7 mouse cellular contexts compared by ENCODE assay signal in genomic region chr7:44311713-44312304, GRCm38 (mm10). TPM values are rescaled to one million over a fixed set of nuclear protein-coding genes. Genes with fewer than 3 reads are reported as not detected.
DNase-seq lines count a peak whose midpoint lies in the region; ATAC-seq and TF ChIP-seq lines count a peak whose summit lies in the region.

No protein-coding gene starts in this region.

- ATAC-seq in neural tube, embryonic 11.5 days (ENCODE audit: insufficient read depth, low FRiP score, low TSS enrichment) = no peak
- ATAC-seq in forebrain, embryonic 16.5 days = 0 out of 2 replicates have a peak, but pooled peaks have one; percentile 6
- ATAC-seq in limb, embryonic 14.5 days (ENCODE audit: low FRiP score, low read depth) = no peak

- H3K27me3 ChIP-seq in neural tube, embryonic 11.5 days (ENCODE audit: control insufficient read depth, insufficient read depth, low read length) = 0 out of 2 replicates have a peak, but pooled peaks cover 7% of the 10 kb centered on the region
- H3K27me3 ChIP-seq in forebrain, embryonic 16.5 days (replicated peaks; ENCODE audit: control insufficient read depth, insufficient read depth, low read length) = no peaks in the 10 kb centered on the region
- peaks cover 4% of the 10 kb centered on the region for H3K27me3 ChIP-seq in limb, embryonic 14.5 days (ENCODE audit: control insufficient read depth, insufficient read depth, low read length)

- H3K4me1 ChIP-seq in neural tube, embryonic 11.5 days (ENCODE audit: control insufficient read depth, insufficient read depth, low read length) = peaks cover 12% of the 10 kb centered on the region
- peaks cover 19% of the 10 kb centered on the region for H3K4me1 ChIP-seq in forebrain, embryonic 16.5 days (replicated peaks; ENCODE audit: control insufficient read depth, insufficient read depth, low read length)
- peaks cover 27% of the 10 kb centered on the region for H3K4me1 ChIP-seq in limb, embryonic 14.5 days (ENCODE audit: control insufficient read depth, insufficient read depth, low read length)

- no peak for DNase-seq in neural tube, embryonic 11.5 days (ENCODE audit: low spot score)
- DNase-seq in neural tube, embryonic 10.5 days (ENCODE audit: extremely low spot score, low spot score) = no peak
- DNase-seq in limb, embryonic 14.5 days (ENCODE audit: low spot score) = no peak
- peak; percentile 85 to 87 for DNase-seq in spleen, postnatal 36 days (ENCODE audit: low spot score in 2 of 2)
- no peak for DNase-seq in adrenal gland, postnatal 4 days (ENCODE audit: low spot score in 2 of 2)
- no peak for DNase-seq in thymus, postnatal 14 days

- H3K27ac ChIP-seq in neural tube, embryonic 11.5 days (ENCODE audit: low read depth, low read length) = peak overlapping the region; percentile 30; the same call in 1 of the 2 replicates
- H3K27ac ChIP-seq in forebrain, embryonic 16.5 days (ENCODE audit: low read length) = no peak overlapping the region
- no peak overlapping the region for H3K27ac ChIP-seq in limb, embryonic 14.5 days (replicated peaks; ENCODE audit: low read depth, low read length)

- no peaks in the 10 kb centered on the region for H3K9me3 ChIP-seq in neural tube, embryonic 11.5 days (ENCODE audit: control insufficient read depth, low read length)
- H3K9me3 ChIP-seq in forebrain, embryonic 16.5 days (ENCODE audit: control insufficient read depth, low read length) = no peaks in the 10 kb centered on the region
- H3K9me3 ChIP-seq in limb, embryonic 14.5 days (ENCODE audit: control insufficient read depth, low read length) = no peaks in the 10 kb centered on the region

- no peak for TF ChIP-seq POLR2A in limb, embryonic 14.5 days (IDR thresholded peaks at IDR 0.05; ENCODE audit: borderline replicate concordance, extremely low read depth, insufficient read depth, insufficient read length)

- H3K4me3 ChIP-seq in neural tube, embryonic 11.5 days (ENCODE audit: low read depth, low read length) = no peak overlapping the region
- H3K4me3 ChIP-seq in forebrain, embryonic 16.5 days (replicated peaks; ENCODE audit: low read length) = peak overlapping the region; percentile 71
- H3K4me3 ChIP-seq in limb, embryonic 14.5 days (replicated peaks; ENCODE audit: low read length) = 0 out of 2 replicates have a peak overlapping the region, but pooled peaks have one; percentile 2

- WGBS in neural tube, embryonic 11.5 days = 18% methylated on average over 6 of the region's 6 CpGs
- 23% methylated on average over 6 of the region's 6 CpGs for whole genome bisulfite sequencing in forebrain, embryonic 16.5 days
- WGBS in limb, embryonic 14.5 days = 10% methylated on average over 6 of the region's 6 CpGs

- no peak overlapping the region for H3K9ac ChIP-seq in neural tube, embryonic 11.5 days (ENCODE audit: low read length)
- peak overlapping the region; percentile 83 for H3K9ac ChIP-seq in forebrain, embryonic 16.5 days (replicated peaks; ENCODE audit: low read depth, low read length)
- no peak overlapping the region for H3K9ac ChIP-seq in limb, embryonic 14.5 days (ENCODE audit: low read depth, low read length, severe bottlenecking)

- H3K4me2 ChIP-seq in neural tube, embryonic 11.5 days (ENCODE audit: low read depth) = peak overlapping the region; percentile 96; the same call in 1 of the 2 replicates
- H3K4me2 ChIP-seq in forebrain, embryonic 16.5 days (ENCODE audit: low read length) = peak overlapping the region; percentile 87
- peak overlapping the region; percentile 98; the same call in 1 of the 2 replicates for H3K4me2 ChIP-seq in limb, embryonic 14.5 days (replicated peaks; ENCODE audit: low read depth, low read length, severe bottlenecking)

- no peaks in the 10 kb centered on the region for H3K36me3 ChIP-seq in neural tube, embryonic 11.5 days (ENCODE audit: control insufficient read depth, insufficient read depth, low read length)
- peaks cover 9% of the 10 kb centered on the region for H3K36me3 ChIP-seq in forebrain, embryonic 16.5 days (ENCODE audit: control insufficient read depth, insufficient read depth)
- H3K36me3 ChIP-seq in limb, embryonic 14.5 days (ENCODE audit: control insufficient read depth, insufficient read depth, low read length) = no peaks in the 10 kb centered on the region

RNA-seq across cellular contexts. Expression of gene Shank1, which starts 1.8 kb away (rescaled TPM):
- 4.6 and 4.7 TPM in 2 replicates for polyA plus RNA-seq in neural tube, embryonic 11.5 days (2014; fragmentation: Nextera tagmentation; extraction: Ambion mirVana)
- polyA plus RNA-seq in forebrain, embryonic 16.5 days (2015; fragmentation: Nextera tagmentation; extraction: Ambion mirVana) = 20.4 and 26.5 TPM in 2 replicates
- polyA plus RNA-seq in limb, embryonic 14.5 days (2012; rRNA removed) = 13.6 and 18.2 TPM in 2 replicates
- polyA plus RNA-seq in limb, embryonic 14.5 days (2014; fragmentation: Nextera tagmentation; extraction: Ambion mirVana) = 4.0 and 4.3 TPM in 2 replicates
- total RNA-seq in adrenal gland, postnatal 4 days (2021) = 10 to 100 TPM; 12.0 to 16.9 TPM

RNA-seq across cellular contexts. Expression of gene Clec11a, which starts 5.1 kb away (rescaled TPM):
- 1.9 and 2.4 TPM in 2 replicates for polyA plus RNA-seq in neural tube, embryonic 11.5 days (2014; fragmentation: Nextera tagmentation; extraction: Ambion mirVana)
- 3.5 and 4.4 TPM in 2 replicates for polyA plus RNA-seq in forebrain, embryonic 16.5 days (2015; fragmentation: Nextera tagmentation; extraction: Ambion mirVana)
- 21.2 and 22.8 TPM in 2 replicates for polyA plus RNA-seq in limb, embryonic 14.5 days (2012; rRNA removed)
- 12.4 and 15.5 TPM in 2 replicates for polyA plus RNA-seq in limb, embryonic 14.5 days (2014; fragmentation: Nextera tagmentation; extraction: Ambion mirVana)
- 1 to 10 TPM; 6.0 to 7.1 TPM for total RNA-seq in adrenal gland, postnatal 4 days (2021)

RNA-seq across cellular contexts. Expression of gene Gm15517, which starts 50.6 kb away (rescaled TPM):
- not detected in 2 replicates for polyA plus RNA-seq in neural tube, embryonic 11.5 days (2014; fragmentation: Nextera tagmentation; extraction: Ambion mirVana)
- polyA plus RNA-seq in forebrain, embryonic 16.5 days (2015; fragmentation: Nextera tagmentation; extraction: Ambion mirVana) = not detected in 2 replicates
- polyA plus RNA-seq in limb, embryonic 14.5 days (2012; rRNA removed) = not detected in 2 replicates
- polyA plus RNA-seq in limb, embryonic 14.5 days (2014; fragmentation: Nextera tagmentation; extraction: Ambion mirVana) = not detected in 2 replicates
- not detected for total RNA-seq in adrenal gland, postnatal 4 days (2021)

RNA-seq across cellular contexts. Expression of gene Acp4, which starts 54.6 kb away (rescaled TPM):
- not detected in 2 replicates for polyA plus RNA-seq in neural tube, embryonic 11.5 days (2014; fragmentation: Nextera tagmentation; extraction: Ambion mirVana)
- polyA plus RNA-seq in forebrain, embryonic 16.5 days (2015; fragmentation: Nextera tagmentation; extraction: Ambion mirVana) = not detected in 2 replicates
- 0.09 and 0.25 TPM in 2 replicates for polyA plus RNA-seq in limb, embryonic 14.5 days (2012; rRNA removed)
- 0.11 and 0.25 TPM in 2 replicates for polyA plus RNA-seq in limb, embryonic 14.5 days (2014; fragmentation: Nextera tagmentation; extraction: Ambion mirVana)
- not detected for total RNA-seq in adrenal gland, postnatal 4 days (2021)

Comparison
In these comparisons a context has a peak if more than half of its experiments do, and no peak if none do; other contexts are left out.
1. DNase-seq: peak in spleen, postnatal 36 days (2 of 2); none in neural tube, embryonic 11.5 days (single experiment), neural tube, embryonic 10.5 days (single experiment), limb, embryonic 14.5 days (single experiment), adrenal gland, postnatal 4 days (0 of 2) and thymus, postnatal 14 days (single experiment).
2. Peak in every context shown above with its lines, with median percentiles within 50 percentile points of each other: H3K4me2 ChIP-seq.